Mouse (Mus musculus) CH12.LX (cell line): Measurements from ENCODE around the gene Bphl. TPM values are rescaled to one million over a fixed set of nuclear protein-coding genes. Genes with fewer than 3 reads are reported as not detected.

Source experiments
- DNase-seq: peaks from one replicate; pipeline ENCODE4 v3.0.0-alpha.2; 2013; ENCODE audit errors: extremely low read depth
- H3K27ac ChIP-seq: 2 replicates; pipeline ENCODE4 v1.5.1; 2012; ENCODE audit warnings: low read depth, mild to moderate bottlenecking, control low read depth, moderate library complexity; ENCODE audit not compliant: insufficient read depth
- H3K27me3 ChIP-seq: replicated peaks from 2 replicates; pipeline ENCODE3; 2012; ENCODE audit warnings: inconsistent platforms
- H3K36me3 ChIP-seq, 2 experiments: replicated peaks in 1 of 2; 2 replicates each; pipeline versions ENCODE3 to v1.6.1; 2012; ENCODE audit warnings: inconsistent platforms in 1 of 2, low read length in 1 of 2, mild to moderate bottlenecking in 1 of 2, mixed read lengths in 1 of 2, moderate library complexity in 1 of 2; ENCODE audit not compliant: control insufficient read depth in 1 of 2, insufficient read depth in 1 of 2
- H3K4me1 ChIP-seq, 2 experiments: 2 replicates each; pipeline ENCODE4 v1.6.1; 2012; ENCODE audit warnings: inconsistent platforms in 1 of 2, moderate library complexity in 1 of 2; ENCODE audit not compliant: insufficient read depth in 2 of 2, control insufficient read depth in 1 of 2
- H3K4me2 ChIP-seq: 2 replicates; pipeline ENCODE4 v1.6.1; 2012; ENCODE audit warnings: low read depth, mild to moderate bottlenecking, control low read depth; ENCODE audit not compliant: poor library complexity, insufficient read depth, severe bottlenecking
- H3K4me3 ChIP-seq, 3 experiments: fragments of 150-350 bp in 1 of 3; sonication (generic) in 1 of 3; replicated peaks in 1 of 3; 2 replicates each; pipeline versions ENCODE3 to v1.5.1; 2011 to 2012; ENCODE audit warnings: low read depth in 2 of 3, low read length in 2 of 3, mild to moderate bottlenecking in 2 of 3, moderate library complexity in 2 of 3, control low read depth in 1 of 3, improper control_type of control experiment in 1 of 3, inconsistent platforms in 1 of 3, mixed read lengths in 1 of 3; ENCODE audit not compliant: poor library complexity in 1 of 3
- H3K79me2 ChIP-seq: replicated peaks from 2 replicates; pipeline ENCODE4 v1.6.1; 2012; ENCODE audit warnings: mild to moderate bottlenecking, moderate library complexity; ENCODE audit not compliant: control insufficient read depth, poor library complexity, insufficient read depth, severe bottlenecking; ENCODE audit errors: extremely low read depth
- H3K9ac ChIP-seq: 2 replicates; pipeline ENCODE4 v1.6.1; 2012; ENCODE audit warnings: low read depth, mild to moderate bottlenecking, control low read depth, moderate library complexity; ENCODE audit not compliant: insufficient read depth
- H3K9me3 ChIP-seq: replicated peaks from 2 replicates; pipeline ENCODE3; 2012; ENCODE audit warnings: low read length, inconsistent platforms, mixed read lengths
- CTCF ChIP-seq, 2 experiments: IDR thresholded peaks in 1 of 2; conservative IDR thresholded peaks in 1 of 2; 2 replicates each; pipeline ENCODE4 v1.5.1; 2011 to 2012; ENCODE audit warnings: low read depth in 2 of 2, low read length in 2 of 2, improper control_type of control experiment in 1 of 2, inconsistent platforms in 1 of 2, mild to moderate bottlenecking in 1 of 2, moderate library complexity in 1 of 2
- ELF1 ChIP-seq: IDR thresholded peaks from 2 replicates; pipeline ENCODE4 v1.6.1; 2014; ENCODE audit warnings: low read depth, mild to moderate bottlenecking, inconsistent platforms, low read length, improper control_type of control experiment
- ETS1 ChIP-seq: conservative IDR thresholded peaks from 2 replicates; pipeline ENCODE4 v1.6.1; 2012; ENCODE audit warnings: low read depth, mild to moderate bottlenecking, inconsistent platforms, low read length, improper control_type of control experiment, moderate library complexity
- GABPA ChIP-seq: IDR thresholded peaks from 2 replicates; pipeline ENCODE4 v1.6.1; 2012; ENCODE audit warnings: low read depth, low read length, improper control_type of control experiment, inconsistent platforms; ENCODE audit not compliant: insufficient replicate concordance
- HCFC1 ChIP-seq: IDR thresholded peaks from 2 replicates; pipeline ENCODE4 v1.6.1; 2012; ENCODE audit warnings: low read depth, mild to moderate bottlenecking, inconsistent platforms, low read length, improper control_type of control experiment
- JUN ChIP-seq: IDR thresholded peaks from 2 replicates; pipeline ENCODE4 v1.6.1; 2011; ENCODE audit warnings: low read depth, mild to moderate bottlenecking, low read length, improper control_type of control experiment, moderate library complexity; ENCODE audit not compliant: insufficient read depth
- JUND ChIP-seq: conservative IDR thresholded peaks from 2 replicates; pipeline ENCODE4 v1.6.1; 2011; ENCODE audit warnings: low read depth, low read length, improper control_type of control experiment
- MAFK ChIP-seq: IDR thresholded peaks from 2 replicates; pipeline ENCODE4 v1.6.1; 2011; ENCODE audit warnings: low read length, improper control_type of control experiment; ENCODE audit not compliant: insufficient replicate concordance
- MAX ChIP-seq: IDR thresholded peaks from 2 replicates; pipeline ENCODE4 v1.6.1; 2011; ENCODE audit warnings: low read length, improper control_type of control experiment
- MEF2A ChIP-seq: IDR thresholded peaks from 2 replicates; pipeline ENCODE4 v1.6.1; 2014; ENCODE audit warnings: low read depth, mild to moderate bottlenecking, inconsistent platforms, low read length, improper control_type of control experiment, borderline replicate concordance
- MYC ChIP-seq: IDR thresholded peaks from 2 replicates; pipeline ENCODE4 v1.6.1; 2011; ENCODE audit warnings: low read depth, mild to moderate bottlenecking, improper control_type of control experiment, low read length
- NELFE ChIP-seq: IDR thresholded peaks from 2 replicates; pipeline ENCODE4 v1.6.1; 2011; ENCODE audit warnings: low read depth, low read length, improper control_type of control experiment
- NRF1 ChIP-seq: IDR thresholded peaks from 2 replicates; pipeline ENCODE4 v1.6.1; 2014; ENCODE audit warnings: low read depth, mild to moderate bottlenecking, inconsistent platforms, low read length, improper control_type of control experiment, moderate library complexity
- POLR2AphosphoS2 ChIP-seq: IDR thresholded peaks from 2 replicates; pipeline ENCODE4 v1.6.1; 2011; ENCODE audit warnings: low read depth, low read length, improper control_type of control experiment
- USF2 ChIP-seq: conservative IDR thresholded peaks from 2 replicates; pipeline ENCODE4 v1.6.1; 2011; ENCODE audit warnings: low read depth, low read length, improper control_type of control experiment
- dilution Hi-C: fragments of 300-500 bp; cut with MboI; formaldehyde crosslinking; loops from 2 replicates; pipeline ENCODE4 v1.14.3; 2020; ENCODE audit warnings: low sequenced_read_pairs; ENCODE audit not compliant: extremely low pct_unique_long_range_greater_than_20kb, extremely low pct_ligation_motif_present
- in situ Hi-C: fragments of 300-500 bp; cut with MboI; formaldehyde crosslinking; loops from 3 replicates; pipeline ENCODE4 v1.14.3; 2019; ENCODE audit warnings: low sequenced_read_pairs, low pct_ligation_motif_present, low pct_unique_long_range_greater_than_20kb, mixed read lengths
- polyA plus RNA-seq: library from polyadenylated mRNA; unstranded; fragments of >175 nt; gene quantifications from 2 replicates; pipeline ENCODE4 v1.2.1, GENCODE M21; 2012; ENCODE audit warnings: low read depth; ENCODE audit not compliant: insufficient read length
- total RNA-seq, 2 experiments: library from RNA; depleted of rRNA; stranded (reverse); fragments of 300-350 nt in 1 of 2; fragments of >200 nt in 1 of 2; gene quantifications; 2 replicates each; pipeline ENCODE4 v1.2.3; 2012 to 2014

Gene Bphl
- total and polyA plus RNA-seq, 3 experiments = 18.1 to 41.3 (median 35.3) TPM

- TF ChIP-seq JUN (no peak), POLR2AphosphoS2 (no peak), MAFK (no peak), ELF1 (no peak), USF2 (no peak), NRF1 (no peak), MEF2A (no peak), GABPA (no peak), MAX (no peak), JUND (no peak), HCFC1 (no peak), CTCF (conservative IDR thresholded peaks at IDR 0.05 in 1 of 2, IDR thresholded peaks at IDR 0.05 in 1 of 2; ENCODE audit: low read depth in 2 of 2, low read length in 2 of 2) (no peak), MYC (no peak)
- H3K9me3 ChIP-seq = no peaks in the 10 kb centered on the region
- H3K79me2 ChIP-seq = no peaks in the 10 kb centered on the region
- peaks cover 0 to 34% of the 10 kb centered on the region in 2 experiments; a peak in 2 of 4 replicates for H3K4me1 ChIP-seq
- H3K9ac ChIP-seq = no peak overlapping the region
- H3K4me3 ChIP-seq = no peak overlapping the region
- no peak overlapping the region for H3K27ac ChIP-seq
- dilution Hi-C loops = no loop called here
- H3K36me3 ChIP-seq = no peaks in the 10 kb centered on the region
- H3K27me3 ChIP-seq = no peaks in the 10 kb centered on the region
- in situ Hi-C loops = no loop called here
- no peak overlapping the region for H3K4me2 ChIP-seq
- no peak for DNase-seq
Observed at GRCm38 (mm10) chr13:34112369-34113081, 75.1 kb downstream of the Bphl start.

- no peak overlapping the region for H3K4me2 ChIP-seq
- dilution Hi-C loops = no loop called here
Observed at GRCm38 (mm10) chr13:34113086-34113485, 75.7 kb downstream of the Bphl start.

More at GRCm38 (mm10) chr13:34113086-34113485, 75.7 kb downstream of the Bphl start:
- Histone ChIP-seq H3K27ac (no peak overlapping the region), H3K4me1 (peaks cover 0 to 33% of the 10 kb centered on the region in 2 experiments; a peak in 2 of 4 replicates), H3K9me3 (no peaks in the 10 kb centered on the region), H3K9ac (no peak overlapping the region), H3K27me3 (no peaks in the 10 kb centered on the region), H3K4me3 (no peak overlapping the region), H3K79me2 (no peaks in the 10 kb centered on the region), H3K36me3 (no peaks in the 10 kb centered on the region)
- no peak for DNase-seq
- in situ Hi-C loops = no loop called here
- no peak for TF ChIP-seq NELFE
- TF ChIP-seq ETS1 = no peak
- TF ChIP-seq HCFC1 = no peak
